Mouse (Mus musculus) testis, adult 2 months (tissue): ENCODE measurements at regions not wholly inside any gene's neighbourhood (a gene's known extent, or its start where the extent isn't known, plus 50 kb on each side); places are given as distances from the start of the nearest gene placed in this dataset.

Experiments used
- CTCF ChIP-seq: fragments of 200-500 bp; IDR thresholded peaks from 2 replicates; pipeline ENCODE4 v1.5.1; 2012; ENCODE audit warnings: low read depth, mild to moderate bottlenecking, inconsistent platforms, low read length, moderate library complexity; ENCODE audit not compliant: control insufficient read depth, insufficient read depth, insufficient replicate concordance
- POLR2A ChIP-seq: fragments of 200-500 bp; IDR thresholded peaks from 2 replicates; pipeline ENCODE4 v1.6.1; 2012; ENCODE audit warnings: low read depth, mild to moderate bottlenecking, inconsistent platforms, low read length, moderate library complexity; ENCODE audit not compliant: control insufficient read depth

GRCm38 (mm10) chr2:173365441-173366166 is 89.3 kb upstream of the Pmepa1 start:
- TF ChIP-seq CTCF (no peak), POLR2A (no peak)
